Mouse (Mus musculus) kidney, adult 8-10 months (tissue): Measurements from ENCODE around the gene Duoxa1.

Experiments
- DNase-seq, 2 experiments: peaks; one replicate each; pipeline ENCODE4 v3.0.0; 2022

Duoxa1 gene

GRCm38 (mm10) chr2:122327986-122328385, 14.5 kb upstream of the Duoxa1 start:
- DNase-seq, result no peak

GRCm38 (mm10) chr2:122325361-122325760, 11.8 kb upstream of the Duoxa1 start:
- DNase-seq, result no peak

DNA sequence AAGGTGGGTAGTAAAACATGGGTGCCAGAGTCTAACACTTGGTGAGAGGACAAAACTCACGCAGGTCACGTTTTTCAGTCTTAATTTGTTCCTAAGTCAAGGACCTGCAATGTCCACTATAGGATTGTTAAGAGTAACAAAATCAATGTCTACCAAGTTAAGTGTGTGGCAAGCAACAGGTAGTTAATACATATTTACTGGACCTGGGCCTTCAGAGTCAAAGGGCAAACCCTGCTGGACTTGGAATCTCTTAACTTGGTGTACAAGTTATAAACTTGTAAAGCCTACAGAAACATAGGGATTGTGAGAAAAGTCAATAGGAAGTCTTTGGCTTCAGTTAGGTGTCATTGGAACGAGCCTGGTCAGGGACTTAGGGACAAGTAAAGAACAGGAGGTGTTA, 11.1 kb upstream of the Duoxa1 start:
- peak in 1 of 2 experiments; percentile 14 for DNase-seq

DNA sequence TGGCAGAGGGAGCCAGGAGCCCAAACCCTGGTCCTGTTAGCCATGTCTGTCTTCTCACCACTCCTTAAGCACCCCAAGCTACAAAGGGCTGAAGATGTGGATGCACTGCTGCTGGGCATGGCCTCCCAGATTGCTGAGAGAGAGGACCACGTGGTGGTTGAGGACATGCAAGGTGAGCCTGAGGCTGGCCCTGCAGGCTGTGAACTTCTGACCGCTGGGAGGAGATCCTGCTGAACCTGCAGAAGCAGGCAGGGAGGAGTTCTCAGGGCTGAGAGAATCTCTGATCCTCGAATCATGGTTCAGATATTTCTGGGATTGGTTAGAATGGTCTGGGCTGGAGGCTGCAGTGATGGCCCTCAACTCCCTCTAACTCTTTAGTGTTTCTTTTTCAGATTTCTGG, 10.4 kb upstream of the Duoxa1 start:
- DNase-seq, result peak; percentile 23 to 35

- no peak for DNase-seq
These were observed 3.9 kb upstream of the Duoxa1 start for GRCm38 (mm10) chr2:122317384-122317783.

DNA sequence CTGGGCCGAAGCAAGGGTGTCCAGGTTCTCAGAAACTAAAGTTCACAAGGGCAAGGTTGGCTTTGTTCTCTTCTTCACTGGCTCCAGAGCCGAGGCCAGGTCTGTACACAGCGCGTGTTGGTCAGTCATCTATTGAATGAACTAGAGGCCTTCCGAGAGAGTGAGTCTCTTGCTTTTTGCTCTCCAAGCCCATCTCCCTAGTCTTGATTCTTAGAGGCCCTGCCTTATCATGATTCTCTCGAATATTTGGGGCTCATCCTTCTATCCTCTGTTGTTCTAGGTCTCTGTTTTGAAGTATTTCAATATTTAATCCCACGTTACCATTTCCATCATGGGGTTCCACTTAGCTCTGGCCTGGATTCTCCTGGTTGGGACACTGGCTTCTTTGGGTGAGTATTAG, 1.8 kb upstream of the Duoxa1 start, which contains the start of gene Duox1:
TSS of gene Duox1 (plus strand) at position 301 of the 400 bp plus-strand sequence.
- no peak for DNase-seq

DNA sequence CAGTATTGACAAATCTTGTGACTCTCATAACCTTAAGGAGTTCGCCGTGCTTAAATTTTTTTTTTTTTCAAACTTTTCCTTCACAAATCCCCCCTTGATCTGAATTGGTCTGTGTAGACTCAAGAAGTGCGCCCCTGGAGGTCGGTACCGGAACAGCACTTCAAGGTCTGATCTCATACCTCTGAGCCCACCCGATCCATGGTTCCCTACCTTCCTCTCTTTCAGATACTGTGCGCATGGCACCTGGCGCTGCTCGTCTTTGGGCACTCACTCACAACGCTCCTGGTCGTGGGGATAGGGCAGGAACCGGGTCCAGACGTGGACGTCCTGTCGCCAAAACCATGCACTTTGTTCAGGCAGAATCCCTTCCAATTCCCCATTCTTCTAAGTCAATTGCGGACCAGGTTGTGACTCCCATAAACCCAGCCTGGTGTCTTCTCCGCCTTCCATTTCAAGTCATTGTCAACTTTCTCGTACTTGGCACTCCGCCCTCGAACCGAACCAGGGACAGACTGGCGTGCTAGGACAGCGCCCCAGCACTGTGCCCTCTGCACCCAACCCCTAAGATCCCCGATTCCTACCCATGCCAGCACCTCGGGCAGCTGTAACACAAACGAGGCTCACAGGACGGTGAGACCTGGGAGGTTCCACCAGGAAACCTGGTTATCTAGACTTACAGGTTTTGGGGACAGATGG, 660 bp downstream of the Duoxa1 start:
- peak in 1 of 2 experiments; percentile 57 for DNase-seq

DNA sequence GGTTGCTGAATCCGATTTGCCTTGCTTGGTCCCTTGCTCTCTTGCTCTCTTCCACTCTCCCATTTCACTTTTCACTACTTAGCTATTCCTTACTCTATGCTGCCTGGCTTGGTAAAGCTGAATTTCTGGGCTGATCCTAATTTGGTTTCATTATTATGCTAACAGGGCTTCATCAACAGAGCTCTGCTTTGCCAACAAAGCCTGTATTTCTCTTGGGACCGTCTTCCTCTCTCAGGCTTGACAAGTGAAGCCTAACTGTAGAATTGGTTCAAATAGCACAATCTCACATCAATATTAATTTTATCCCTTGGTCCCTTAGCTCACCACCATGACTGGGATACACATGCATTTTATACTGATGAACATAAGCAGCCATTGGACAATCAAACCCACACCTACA, 2.0 kb downstream of the Duoxa1 start:
- no peak for DNase-seq

- DNase-seq, result no peak
These were observed 3.9 kb downstream of the Duoxa1 start for GRCm38 (mm10) chr2:122309647-122310046.

DNA sequence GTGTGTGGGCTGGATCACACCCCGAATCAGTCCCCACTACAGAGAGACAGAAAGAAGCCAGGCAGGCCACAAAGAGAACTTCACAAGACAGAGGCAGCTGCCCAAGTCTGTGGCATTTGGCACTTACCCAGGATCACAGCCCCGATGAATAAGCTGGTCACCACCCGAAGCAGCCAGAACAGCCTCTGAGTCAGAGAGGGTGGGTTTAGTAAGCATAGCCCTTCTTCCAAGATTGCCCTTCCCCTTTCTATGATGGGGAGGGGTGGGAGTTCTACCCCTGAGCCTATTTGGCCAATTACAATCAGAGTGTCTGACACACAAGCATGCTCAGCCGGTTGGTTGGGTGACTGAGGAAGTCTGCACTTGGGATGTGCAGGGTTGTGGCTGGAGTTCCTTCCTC, 7.3 kb downstream of the Duoxa1 start:
- DNase-seq, result no peak

DNA sequence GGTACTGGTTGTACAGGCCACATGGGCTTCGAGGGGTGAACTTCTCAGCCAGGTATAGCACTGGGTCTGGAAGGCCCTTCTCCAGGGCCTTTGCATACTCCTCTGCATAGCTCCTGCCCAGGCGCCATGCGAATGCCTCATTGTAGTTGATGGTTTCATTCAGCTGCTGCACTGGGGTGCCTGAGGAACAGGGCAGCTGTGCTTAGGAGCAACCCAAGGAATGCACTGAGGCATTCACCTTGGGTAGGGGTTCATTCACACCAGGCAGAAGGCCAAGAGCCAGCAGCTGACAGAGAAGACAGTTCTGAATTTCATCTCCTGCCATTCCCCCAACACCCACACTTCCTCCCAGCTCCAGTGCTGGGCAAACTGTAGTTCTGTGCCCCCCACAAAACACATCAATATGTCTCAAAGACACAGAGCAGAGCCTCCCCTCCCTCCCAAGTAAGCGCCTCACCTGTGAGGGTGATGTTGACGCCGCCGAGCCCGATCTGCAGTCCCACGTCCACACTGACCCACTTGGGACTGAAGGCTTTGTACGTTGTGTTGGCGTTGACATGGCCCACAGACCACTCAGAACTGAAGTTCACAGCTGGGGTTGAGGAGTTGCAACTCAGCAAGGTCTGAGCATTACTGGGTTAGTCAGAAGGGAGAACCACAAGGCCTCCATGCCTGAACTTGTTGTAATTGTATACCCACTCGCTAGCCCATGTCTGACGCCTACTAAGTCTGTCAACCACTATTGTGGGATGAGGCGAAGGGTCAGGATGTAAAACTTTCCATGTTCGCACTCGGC, 8.2 kb downstream of the Duoxa1 start:
- DNase-seq, result no peak

- no peak for DNase-seq
These were observed 9.0 kb downstream of the Duoxa1 start for GRCm38 (mm10) chr2:122304544-122304943.

GRCm38 (mm10) chr2:122302574-122303241, 10.8 kb downstream of the Duoxa1 start:
- peak; percentile 58 to 85 for DNase-seq

DNA sequence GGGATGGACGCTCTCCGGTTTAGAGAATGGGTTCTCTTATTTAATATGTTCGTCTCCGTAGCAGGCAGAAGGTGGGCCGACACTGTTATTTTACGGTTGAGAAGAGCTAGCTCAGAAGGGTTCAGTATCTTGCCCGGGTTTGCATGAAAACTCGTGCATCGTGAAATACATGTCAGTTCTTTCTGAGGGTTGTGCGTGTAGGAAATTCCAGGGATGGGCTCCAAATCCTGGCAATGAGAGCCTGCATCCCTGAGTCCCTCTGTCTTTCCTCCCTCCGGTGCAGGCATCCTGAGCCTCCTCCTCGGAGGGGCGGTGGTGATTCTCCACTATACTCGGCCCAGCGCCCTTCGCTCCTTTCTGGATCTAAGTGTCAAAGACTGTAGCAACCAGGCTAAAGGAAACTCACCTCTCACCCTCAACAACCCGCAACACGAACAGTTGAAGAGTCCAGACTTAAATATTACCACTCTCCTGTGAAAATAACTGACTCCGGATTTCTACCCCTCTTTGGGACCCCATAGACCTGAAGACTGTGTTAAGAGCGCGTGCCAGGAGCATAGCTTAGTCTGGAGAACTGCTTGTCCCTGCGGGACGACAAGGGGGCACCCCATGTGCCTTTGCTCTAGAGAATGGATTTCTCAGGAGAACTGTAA, 11.5 kb downstream of the Duoxa1 start:
- DNase-seq, result no peak

DNA sequence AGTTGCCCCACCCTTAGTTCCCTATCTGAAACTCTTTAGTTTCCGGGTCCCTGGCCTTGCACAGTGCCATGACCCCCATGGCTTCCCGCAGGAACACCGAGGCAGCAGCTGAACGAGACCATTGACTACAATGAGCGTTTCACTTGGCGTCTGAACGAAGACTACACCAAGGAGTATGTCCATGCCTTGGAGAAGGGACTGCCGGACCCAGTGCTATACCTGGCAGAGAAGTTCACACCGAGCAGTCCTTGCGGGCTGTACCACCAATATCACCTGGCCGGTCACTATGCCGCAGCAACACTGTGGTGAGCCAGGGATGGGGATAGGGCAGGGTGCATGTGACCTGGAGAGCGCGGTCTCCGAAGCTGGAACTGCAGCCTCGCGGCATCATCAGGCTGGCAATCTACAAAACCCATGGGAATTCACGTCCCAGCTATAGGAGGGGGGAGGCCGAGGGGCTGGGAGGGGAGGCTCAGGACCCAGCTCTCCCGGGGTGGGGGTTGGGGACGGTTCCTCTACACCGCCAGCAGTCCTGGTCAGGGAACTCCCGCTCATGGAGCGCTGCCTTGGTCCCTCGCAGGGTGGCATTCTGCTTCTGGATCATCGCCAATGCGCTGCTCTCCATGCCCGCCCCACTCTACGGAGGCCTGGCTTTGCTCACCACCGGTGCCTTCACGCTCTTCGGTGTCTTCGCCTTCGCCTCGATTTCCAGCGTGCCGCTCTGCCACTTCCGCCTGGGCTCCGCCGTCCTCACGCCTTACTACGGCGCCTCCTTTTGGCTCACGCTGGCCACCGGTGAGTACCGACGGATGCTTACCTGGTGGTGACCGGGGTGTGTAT, 12.2 kb downstream of the Duoxa1 start:
- peak in 1 of 2 experiments; percentile 29 for DNase-seq

- no peak for DNase-seq
These were observed 12.9 kb downstream of the Duoxa1 start for GRCm38 (mm10) chr2:122300656-122301020.

- DNase-seq, result no peak
These were observed 13.4 kb downstream of the Duoxa1 start for GRCm38 (mm10) chr2:122299911-122300655.

DNA sequence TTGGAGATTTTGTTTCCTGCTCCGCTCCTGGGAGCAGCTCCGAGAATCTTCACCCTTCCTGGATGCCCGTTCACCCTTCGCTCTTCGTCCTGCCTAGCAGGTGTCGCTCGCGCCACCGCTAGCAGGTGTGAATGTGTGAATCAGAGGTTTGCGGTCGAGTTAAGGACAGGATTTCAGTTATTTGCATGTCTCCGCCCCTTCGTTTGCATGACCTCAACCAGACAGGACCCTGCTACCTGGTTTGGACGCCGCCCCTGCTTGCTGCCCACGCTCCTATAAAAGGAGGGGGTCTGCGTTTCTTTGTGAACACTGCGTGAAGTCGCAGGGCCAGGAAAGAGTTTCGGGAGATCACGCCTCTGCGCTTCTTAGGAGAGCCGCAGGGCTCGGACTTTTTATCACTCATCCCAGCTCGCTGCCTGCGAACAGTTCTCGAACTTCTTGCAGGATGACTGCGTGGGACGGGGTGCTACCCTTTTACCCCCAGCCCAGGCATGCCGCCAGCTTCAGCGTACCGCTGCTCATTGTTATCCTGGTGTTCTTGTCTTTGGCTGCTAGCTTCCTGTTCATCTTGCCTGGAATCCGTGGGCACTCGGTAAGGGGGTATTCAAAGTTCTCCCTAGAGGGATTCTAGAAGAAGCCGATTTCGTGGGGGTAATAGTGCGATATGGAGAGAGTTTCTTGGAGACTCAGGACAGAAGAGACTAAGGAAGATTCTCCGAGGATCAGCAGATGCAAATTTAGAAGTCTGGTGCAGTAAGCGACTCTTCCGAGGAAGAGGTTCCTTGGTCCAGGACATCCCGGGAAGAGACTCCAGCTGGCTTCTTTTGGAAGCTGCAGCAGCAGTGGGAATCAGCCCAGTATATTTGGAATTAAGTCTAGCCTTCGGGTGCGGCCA, 14.7 kb downstream of the Duoxa1 start, which contains the start of gene Duoxa2:
TSS of gene Duoxa2 (plus strand) at position 305 of the 895 bp plus-strand sequence.
- DNase-seq, result peak in 1 of 2 experiments; percentile 20

GRCm38 (mm10) chr2:122298096-122298499, 15.4 kb downstream of the Duoxa1 start, which contains the start of gene Duox2:
TSS of gene Duox2 (minus strand) at chr2:122298449.
- no peak for DNase-seq
